Mouse (Mus musculus): ENCODE results near the gene BC017158.

Gene BC017158

GRCm38 (mm10) chr7:128309216-128309615 lies 11.2 kb upstream of the BC017158 start:
- no peak for DNase-seq (ENCODE audit: low read depth, low spot score)

GRCm38 (mm10) chr7:128307851-128308250 lies 9.9 kb upstream of the BC017158 start:
- no peak for DNase-seq (ENCODE audit: low read depth, low spot score)

DNA sequence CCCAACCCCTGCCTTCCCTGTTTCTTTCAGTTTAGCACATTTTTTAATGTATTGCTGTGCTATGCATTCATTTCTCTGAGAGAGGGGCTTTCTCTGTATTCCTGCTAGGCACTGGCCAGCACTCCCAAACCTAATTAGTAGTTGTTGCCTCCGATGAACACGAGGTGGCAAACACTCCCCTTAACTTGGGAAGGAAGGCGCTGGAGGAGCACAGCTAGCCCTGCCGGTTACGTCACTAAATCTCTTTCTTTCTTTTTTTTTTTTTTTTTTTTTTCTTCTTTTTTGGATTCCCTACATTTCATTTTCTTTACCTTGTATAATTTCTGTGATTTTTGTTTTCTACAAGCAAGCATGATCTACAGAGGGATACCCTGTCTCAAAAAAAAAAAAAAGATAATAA lies 6.9 kb upstream of the BC017158 start:
- DNase-seq (ENCODE audit: low read depth, low spot score) = no peak

GRCm38 (mm10) chr7:128304198-128304597 lies 6.2 kb upstream of the BC017158 start:
- no peak for DNase-seq (ENCODE audit: low read depth, low spot score)

GRCm38 (mm10) chr7:128302151-128302550 lies 4.2 kb upstream of the BC017158 start:
- no peak for DNase-seq (ENCODE audit: low read depth, low spot score)

DNA sequence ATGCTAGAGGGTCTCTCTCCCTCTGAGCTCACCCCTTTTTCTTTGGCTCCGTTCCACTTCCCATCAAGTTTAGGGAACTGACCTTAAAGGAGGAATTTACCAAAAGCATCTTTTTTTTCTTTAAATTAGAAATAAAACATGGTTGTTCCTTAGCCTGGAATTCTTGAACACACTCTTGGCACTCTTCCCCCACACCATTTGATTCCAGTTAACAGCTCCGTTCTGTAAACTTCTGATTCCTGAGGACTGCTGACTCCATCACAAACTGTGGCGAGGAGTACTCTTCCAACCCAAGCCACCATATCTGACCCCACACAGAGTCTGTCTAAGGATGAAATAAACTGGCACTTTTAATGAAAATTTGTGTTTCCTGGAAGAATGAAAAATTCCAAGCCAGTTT lies 3.0 kb upstream of the BC017158 start:
- no peak for DNase-seq (ENCODE audit: low read depth, low spot score)

- no peak for DNase-seq (ENCODE audit: low read depth, low spot score)
These were observed 742 bp upstream of the BC017158 start for GRCm38 (mm10) chr7:128298481-128299342.

- DNase-seq (ENCODE audit: low read depth, low spot score) = no peak
These were observed 716 bp downstream of the BC017158 start for GRCm38 (mm10) chr7:128297291-128297616.

DNA sequence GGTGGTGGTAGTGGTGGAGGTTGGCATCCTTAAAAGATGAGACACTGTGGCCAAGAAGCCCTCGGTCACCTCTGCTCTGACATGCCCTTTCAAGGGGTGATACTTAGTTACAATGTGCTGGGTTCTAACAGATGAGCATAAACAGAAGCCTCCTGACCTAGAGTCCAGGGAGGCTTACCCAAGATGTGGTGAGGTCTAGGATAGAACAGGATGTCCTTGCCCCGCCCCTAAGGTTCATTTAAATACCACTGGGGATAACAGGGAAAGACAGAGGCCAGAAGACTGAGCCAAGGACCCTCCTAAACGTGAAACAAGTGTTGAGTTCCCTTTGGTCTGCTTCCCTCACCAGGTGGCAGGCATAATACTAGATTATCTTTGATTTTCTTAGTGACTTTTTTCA lies 1.5 kb downstream of the BC017158 start:
- no peak for DNase-seq (ENCODE audit: low read depth, low spot score)

- DNase-seq (ENCODE audit: low read depth, low spot score) = no peak
These were observed 3.2 kb downstream of the BC017158 start for GRCm38 (mm10) chr7:128294785-128295184.

- no peak for DNase-seq (ENCODE audit: low read depth, low spot score)
These were observed 8.9 kb downstream of the BC017158 start for GRCm38 (mm10) chr7:128288923-128289544.

DNA sequence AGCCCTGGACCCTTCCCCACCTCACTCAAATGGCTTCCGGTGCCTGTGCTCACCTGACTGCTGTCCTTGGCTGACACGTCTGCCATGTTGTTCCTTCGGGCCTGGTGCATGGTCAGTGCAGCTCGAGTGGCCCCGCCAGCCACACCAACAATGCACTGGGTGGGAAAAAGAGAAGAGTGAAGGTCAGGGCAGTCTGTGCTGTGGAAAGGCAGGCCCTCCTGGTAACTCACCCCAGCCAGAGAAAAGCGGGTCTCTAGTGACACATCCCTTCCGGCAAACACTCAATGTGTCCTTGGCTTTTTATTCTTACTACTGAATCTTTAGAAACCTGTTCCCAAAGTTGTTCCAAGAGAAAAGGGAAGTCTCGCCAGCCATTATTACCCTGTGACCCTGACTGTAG lies 12.9 kb downstream of the BC017158 start:
- no peak for DNase-seq (ENCODE audit: low read depth, low spot score)

GRCm38 (mm10) chr7:128284047-128284446 lies 13.9 kb downstream of the BC017158 start:
- DNase-seq (ENCODE audit: low read depth, low spot score) = no peak

DNA sequence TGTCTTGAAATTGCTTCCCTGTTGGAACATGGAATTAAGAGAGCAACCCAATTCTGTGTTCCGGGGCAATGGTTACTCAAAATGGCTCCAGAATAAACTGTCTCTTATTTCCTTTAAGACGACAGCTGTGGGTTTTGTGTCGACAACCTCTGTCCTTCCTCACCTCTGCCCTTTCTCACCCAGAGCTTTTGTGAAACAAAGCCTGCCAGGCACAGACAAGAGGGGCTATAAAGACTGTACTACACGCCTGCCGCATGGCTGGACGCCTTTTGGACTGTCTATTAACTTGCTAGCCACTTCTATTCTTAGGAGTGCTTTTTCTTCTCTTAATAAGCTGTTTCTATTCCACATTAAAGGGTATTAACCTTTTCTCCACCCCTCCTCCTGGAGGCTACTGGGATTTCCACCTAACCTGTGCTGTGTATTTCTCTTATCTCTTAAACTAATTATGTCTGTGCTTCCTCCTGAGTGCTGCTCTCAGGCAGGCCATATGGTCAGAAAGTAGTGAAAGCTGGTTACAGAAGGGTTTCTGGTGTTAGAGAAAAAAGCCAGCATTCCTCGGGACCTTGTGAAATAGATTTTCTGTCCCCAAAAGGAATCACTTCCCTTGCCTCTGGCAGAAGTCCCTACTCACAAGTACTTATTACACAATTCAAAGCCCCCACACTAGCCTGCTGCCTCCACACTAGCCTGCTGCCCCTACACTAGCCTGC lies 15.3 kb downstream of the BC017158 start:
- DNase-seq (ENCODE audit: low read depth, low spot score) = no peak

GRCm38 (mm10) chr7:128281765-128282164 lies 16.2 kb downstream of the BC017158 start:
- DNase-seq (ENCODE audit: low read depth, low spot score) = no peak

DNA sequence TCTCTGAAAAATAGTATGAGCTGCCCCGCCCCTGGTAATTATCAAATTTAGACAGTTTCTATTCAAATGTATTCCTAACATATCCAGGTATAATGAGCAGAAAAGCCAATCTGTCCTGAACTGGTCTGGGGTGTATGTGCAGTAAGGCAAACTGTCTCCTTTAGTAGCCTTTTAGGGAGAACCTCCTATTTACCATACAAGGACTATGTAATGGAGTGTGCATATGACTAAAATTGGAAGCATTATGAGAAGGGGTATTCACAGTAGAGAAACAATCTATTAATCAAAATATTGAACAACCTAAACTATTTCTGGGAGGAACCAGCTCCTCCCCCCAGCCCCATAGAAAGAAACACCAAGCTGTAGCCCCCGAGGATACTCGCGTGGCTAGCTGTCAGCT lies 18.2 kb downstream of the BC017158 start:
- DNase-seq (ENCODE audit: low read depth, low spot score) = no peak

GRCm38 (mm10) chr7:128276051-128276450 lies 21.9 kb downstream of the BC017158 start:
- no peak for DNase-seq (ENCODE audit: low read depth, low spot score)

DNA sequence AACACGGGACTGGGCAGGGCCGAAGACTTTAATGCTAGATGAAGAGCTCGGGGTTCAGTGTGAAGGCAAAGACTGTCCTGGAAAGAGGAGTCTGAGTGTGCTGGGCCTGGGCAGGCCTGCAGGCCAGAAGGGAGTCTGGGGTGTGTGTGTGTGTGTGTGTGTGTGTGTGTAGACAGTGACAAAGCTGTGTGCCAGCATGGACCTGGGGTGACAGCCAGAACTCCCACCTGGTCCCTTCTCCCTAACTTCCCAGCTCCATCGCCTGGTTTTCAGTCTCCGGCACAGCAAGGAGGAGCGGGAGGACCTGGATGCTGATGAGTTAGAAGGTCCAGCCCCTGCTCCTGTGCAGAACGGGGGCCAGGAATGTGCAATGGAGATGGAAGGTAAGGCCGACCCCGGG lies 26.5 kb downstream of the BC017158 start:
- DNase-seq (ENCODE audit: low read depth, low spot score) = no peak

DNA sequence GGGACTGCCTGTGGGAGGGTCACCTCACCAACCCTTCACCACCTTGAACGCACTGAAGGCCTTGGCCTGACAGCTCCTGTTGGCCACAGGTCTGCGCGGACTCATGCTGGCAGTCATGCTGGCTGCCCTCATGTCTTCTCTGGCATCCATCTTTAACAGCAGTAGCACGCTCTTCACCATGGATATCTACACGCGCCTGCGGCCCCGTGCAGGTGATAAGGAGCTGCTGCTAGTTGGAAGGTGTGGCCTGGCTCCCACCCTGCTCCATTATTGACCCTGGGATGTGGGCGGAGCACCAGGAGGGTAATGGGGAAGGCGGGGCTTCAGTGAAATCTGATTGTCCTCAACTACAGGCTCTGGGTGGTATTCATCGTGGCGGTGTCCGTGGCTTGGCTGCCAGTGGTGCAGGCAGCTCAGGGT lies 27.5 kb downstream of the BC017158 start:
- DNase-seq (ENCODE audit: low read depth, low spot score) = no peak

DNA sequence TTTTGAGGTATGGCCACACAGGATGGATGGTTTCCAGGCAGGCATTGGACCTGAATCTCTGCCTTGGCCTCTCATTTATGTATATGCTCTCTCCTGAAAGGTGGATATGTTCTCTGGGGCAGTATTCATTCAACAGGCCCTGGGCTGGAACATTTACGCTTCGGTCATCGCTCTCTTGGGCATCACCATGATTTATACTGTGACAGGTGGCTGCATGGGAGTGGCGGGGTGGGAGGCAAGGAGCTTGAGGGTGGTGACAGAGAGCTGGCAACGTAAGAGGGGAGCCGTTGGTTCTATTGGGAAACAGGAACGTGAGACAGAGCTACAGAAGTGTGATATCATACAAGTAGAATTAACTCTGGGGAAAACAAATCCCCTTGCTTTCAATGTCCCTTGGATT lies 30.2 kb downstream of the BC017158 start:
- DNase-seq (ENCODE audit: low read depth, low spot score) = no peak

DNA sequence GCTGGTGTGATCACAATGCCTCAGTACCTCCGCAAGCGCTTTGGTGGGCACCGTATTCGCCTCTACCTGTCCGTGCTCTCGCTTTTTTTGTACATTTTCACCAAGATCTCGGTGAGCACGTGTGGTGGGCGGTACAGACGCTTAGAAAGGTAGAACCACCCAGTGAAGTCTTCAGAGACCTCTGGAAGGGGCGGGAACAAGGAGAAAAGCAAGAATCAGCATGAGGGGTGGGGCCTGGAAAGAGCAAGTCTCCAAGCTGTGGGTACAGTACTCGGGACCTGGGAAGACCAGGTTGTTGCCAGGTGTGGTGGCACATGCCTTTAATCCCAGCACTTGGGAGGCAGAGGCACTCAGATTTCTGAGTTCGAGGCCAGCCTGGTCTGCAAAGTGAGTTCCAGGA lies 30.6 kb downstream of the BC017158 start:
- no peak for DNase-seq (ENCODE audit: low read depth, low spot score)

DNA sequence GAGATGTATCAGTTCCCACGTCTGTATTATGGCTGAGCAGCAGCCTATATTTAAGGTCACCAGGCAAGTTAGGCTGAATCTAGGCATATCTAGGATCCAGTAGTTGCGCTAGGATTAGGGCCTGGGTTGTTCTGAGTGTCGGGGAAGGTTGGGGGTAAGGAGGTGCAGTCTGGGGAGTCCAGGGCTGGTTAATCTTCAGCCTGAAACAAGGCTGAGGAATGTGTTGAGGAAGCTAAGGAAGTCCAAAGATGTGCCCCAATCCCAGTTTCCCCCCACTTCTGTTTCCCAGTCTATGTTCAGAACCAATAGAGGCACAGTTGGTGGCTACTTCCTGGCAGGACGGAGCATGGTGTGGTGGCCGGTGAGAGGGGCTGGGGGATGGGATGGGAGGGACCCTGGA lies 31.9 kb downstream of the BC017158 start:
- DNase-seq (ENCODE audit: low read depth, low spot score) = no peak

- DNase-seq (ENCODE audit: low read depth, low spot score) = no peak
These were observed 32.6 kb downstream of the BC017158 start, which contains the start of gene Slc5a2 for GRCm38 (mm10) chr7:128265411-128265810. TSS of gene Slc5a2 (plus strand) at chr7:128265657.

Measured in WW6 (cell line).